Mouse (Mus musculus) adipose tissue, adult 10 weeks (tissue): Measurements from ENCODE around the gene Gucy1b1. TPM values are rescaled to one million over a fixed set of nuclear protein-coding genes. Genes with fewer than 3 reads are reported as not detected.

Experiments used
- polyA plus RNA-seq: library from polyadenylated mRNA; stranded (reverse); fragments of 350-450 nt; fragmentation: Illumina TruSeq; extraction: RNeasy Lipid Tissue Mini Kit (QIAGEN cat#74804); gene quantifications from one replicate; pipeline ENCODE4 v1.2.3, GENCODE M21; 2014; ENCODE audit warnings: low read depth, low replicate concordance

The Gucy1b1 gene
- 6.1 TPM for polyA plus RNA-seq

GRCm38 (mm10) chr3:82074201-82074851 lies at the start of gene Gucy1b1:
Gene Gucy1b1 (minus strand): TSS chr3:82074689.

Other genes starting within 250 kb of the Gucy1b1 start
- gene Ctso, start 142.1 kb downstream of the Gucy1b1 start, polyA plus RNA-seq = 40.5 TPM
- gene Tdo2, start 98.5 kb downstream of the Gucy1b1 start, polyA plus RNA-seq = 1.7 TPM
- gene Asic5, start 92.4 kb downstream of the Gucy1b1 start, polyA plus RNA-seq = not detected
- 14.6 TPM for gene Gucy1a1, start 71.1 kb upstream of the Gucy1b1 start, polyA plus RNA-seq